Mouse (Mus musculus) hindlimb bud, embryonic 11.5 days (tissue): ENCODE data around the gene Sytl3.

Experiments
- DNase-seq: peaks from one replicate; pipeline ENCODE4 v3.0.0-alpha.2; 2012; ENCODE audit warnings: low read depth, low spot score; ENCODE audit errors: extremely low spot score

Gene Sytl3

GRCm38 (mm10) chr17:6776123-6776522 lies 117.2 kb downstream of the Sytl3 start:
- no peak for DNase-seq

GRCm38 (mm10) chr17:6776576-6776975 lies 117.7 kb downstream of the Sytl3 start:
- DNase-seq = no peak

- DNase-seq = no peak
These were observed 118.2 kb downstream of the Sytl3 start for GRCm38 (mm10) chr17:6777061-6777460.

GRCm38 (mm10) chr17:6777629-6778331 lies 118.9 kb downstream of the Sytl3 start:
- DNase-seq = no peak

GRCm38 (mm10) chr17:6778332-6778683 lies 119.4 kb downstream of the Sytl3 start:
- peak; percentile 58 for DNase-seq

GRCm38 (mm10) chr17:6778771-6779509 lies 120.0 kb downstream of the Sytl3 start:
- DNase-seq = no peak

GRCm38 (mm10) chr17:6779632-6780031 lies 120.7 kb downstream of the Sytl3 start:
- no peak for DNase-seq

- DNase-seq = no peak
These were observed 121.7 kb downstream of the Sytl3 start for GRCm38 (mm10) chr17:6780521-6781115.

- DNase-seq = no peak
These were observed 122.4 kb downstream of the Sytl3 start for GRCm38 (mm10) chr17:6781273-6781672.

- no peak for DNase-seq
These were observed 123.2 kb downstream of the Sytl3 start for GRCm38 (mm10) chr17:6782033-6782526.

- DNase-seq = no peak
These were observed 123.7 kb downstream of the Sytl3 start, which contains the start of gene Ezr for GRCm38 (mm10) chr17:6782611-6783005. Gene Ezr (minus strand): TSS chr17:6782784.

- DNase-seq = no peak
These were observed 124.2 kb downstream of the Sytl3 start for GRCm38 (mm10) chr17:6783006-6783661.

- no peak for DNase-seq
These were observed 125.0 kb downstream of the Sytl3 start for GRCm38 (mm10) chr17:6783756-6784357.

- no peak for DNase-seq
These were observed 128.3 kb downstream of the Sytl3 start for GRCm38 (mm10) chr17:6787241-6787640.
